Mouse (Mus musculus): ENCODE data around the gene Dcst2.

DNA sequence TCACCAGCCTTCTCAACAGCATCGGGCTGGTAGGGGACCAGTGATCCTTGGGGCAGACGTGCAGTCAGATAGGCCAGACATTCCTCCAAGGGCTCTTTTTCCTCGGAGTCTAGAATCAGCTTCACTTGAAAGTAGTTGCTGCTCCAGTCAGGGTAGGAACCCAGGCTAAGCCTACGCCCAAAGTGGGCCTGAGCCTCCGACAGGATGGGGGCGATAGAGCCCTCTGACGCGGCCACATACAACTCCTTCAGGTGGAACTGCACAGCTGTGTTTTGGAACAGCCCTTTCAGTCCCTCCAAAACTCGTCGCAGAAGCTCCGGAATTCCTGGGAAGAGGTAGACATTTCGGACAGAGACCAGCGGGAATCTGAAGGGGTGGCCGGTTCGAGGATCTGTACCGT, 46.7 kb downstream of the Dcst2 start:
- no peak for TF ChIP-seq CTCF (IDR thresholded peaks at IDR 0.05; ENCODE audit: extremely low read depth, insufficient read depth, insufficient read length, insufficient replicate concordance)
- no peak for TF ChIP-seq POLR2A (IDR thresholded peaks at IDR 0.05; ENCODE audit: low read depth, low read length)
